Mouse (Mus musculus) granulocyte monocyte progenitor cell, adult 5-6 weeks (primary cell): ENCODE measurements at regions not wholly inside any gene's neighbourhood (a gene's known extent, or its start where the extent isn't known, plus 50 kb on each side); places are given as distances from the start of the nearest gene placed in this dataset.

Experiments
- ATAC-seq: replicated peaks from 2 replicates; pipeline ENCODE4 v1.8.0; 2016; ENCODE audit warnings: mild to moderate bottlenecking, moderate TSS enrichment, inconsistent platforms; ENCODE audit not compliant: poor library complexity, severe bottlenecking

DNA sequence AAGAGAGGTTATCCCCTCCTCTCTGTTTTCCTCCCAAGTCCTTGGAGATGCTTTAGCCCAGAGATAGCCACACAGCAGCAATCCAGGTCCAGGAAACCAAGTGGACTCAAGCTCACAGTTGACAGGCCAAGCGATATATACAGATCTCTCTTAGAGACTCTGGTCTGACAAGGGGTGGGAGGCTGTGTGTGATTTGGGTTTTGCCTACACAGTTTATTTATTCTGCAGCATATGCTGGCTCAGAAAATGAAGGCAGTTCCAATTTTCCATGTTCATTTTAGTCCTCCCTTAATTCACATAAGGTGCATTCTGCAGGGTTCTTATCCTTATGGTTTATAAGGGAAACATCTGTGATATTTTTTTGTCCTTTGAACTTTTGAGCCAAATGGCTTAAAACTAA is 595.0 kb upstream of the Apob start:
- ATAC-seq: no peak

- ATAC-seq: no peak
Measured at GRCm38 (mm10) chr12:7403800-7404199, 573.6 kb upstream of the Apob start.

GRCm38 (mm10) chr12:7411810-7412209 is 565.6 kb upstream of the Apob start:
- no peak for ATAC-seq

DNA sequence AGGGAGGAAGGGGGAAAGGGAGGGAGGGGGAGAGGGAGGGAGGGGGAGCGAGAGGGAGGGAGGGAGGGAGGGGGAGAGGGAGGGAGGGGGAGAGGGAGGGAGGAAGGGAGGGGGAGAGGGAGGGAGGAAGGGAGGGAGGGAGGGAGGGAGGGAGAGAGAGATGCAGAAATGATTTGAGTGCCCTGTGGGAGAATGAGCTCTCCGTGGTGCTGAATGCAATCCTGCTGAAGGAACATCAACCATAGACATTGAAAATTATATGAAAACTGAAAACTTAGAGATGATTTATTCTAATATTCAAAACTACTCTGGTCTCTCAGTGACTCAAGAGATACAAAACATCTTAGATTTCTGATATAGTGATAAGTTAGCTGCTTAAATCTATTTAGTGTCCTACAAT is 557.2 kb upstream of the Apob start:
- no peak for ATAC-seq

DNA sequence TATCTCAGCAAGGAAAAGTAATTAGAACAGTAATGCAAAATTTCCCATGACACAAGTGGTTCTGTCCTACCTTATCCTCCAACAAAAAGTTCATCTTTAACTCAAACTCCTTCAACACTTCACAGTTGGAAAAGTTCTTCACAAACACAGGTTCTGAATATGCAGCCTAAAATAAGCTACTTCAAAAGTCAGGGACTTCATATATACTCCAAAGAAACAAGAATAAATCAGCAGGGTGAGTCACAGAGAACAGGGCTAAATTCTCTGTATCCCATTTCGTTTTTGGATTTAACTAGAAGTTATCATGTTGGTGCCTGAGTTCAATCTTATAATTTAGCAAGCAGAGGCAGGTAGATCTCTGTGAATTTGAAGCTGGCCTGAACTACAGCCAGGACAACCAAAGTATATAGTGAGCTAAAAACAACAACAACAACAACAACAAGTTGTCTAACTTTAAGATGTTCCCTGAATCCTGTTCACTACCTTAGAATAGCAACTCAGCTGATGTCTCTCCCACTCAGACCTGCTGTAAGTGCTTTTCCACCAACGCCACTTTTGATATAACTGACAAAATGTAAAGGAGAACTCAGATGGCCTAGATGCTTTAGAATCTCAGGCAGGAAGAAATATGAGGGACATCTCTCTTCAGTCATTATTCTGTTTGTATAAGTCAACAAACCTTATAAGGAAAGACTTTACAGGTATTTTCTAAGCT is 555.5 kb upstream of the Apob start:
- no peak for ATAC-seq

DNA sequence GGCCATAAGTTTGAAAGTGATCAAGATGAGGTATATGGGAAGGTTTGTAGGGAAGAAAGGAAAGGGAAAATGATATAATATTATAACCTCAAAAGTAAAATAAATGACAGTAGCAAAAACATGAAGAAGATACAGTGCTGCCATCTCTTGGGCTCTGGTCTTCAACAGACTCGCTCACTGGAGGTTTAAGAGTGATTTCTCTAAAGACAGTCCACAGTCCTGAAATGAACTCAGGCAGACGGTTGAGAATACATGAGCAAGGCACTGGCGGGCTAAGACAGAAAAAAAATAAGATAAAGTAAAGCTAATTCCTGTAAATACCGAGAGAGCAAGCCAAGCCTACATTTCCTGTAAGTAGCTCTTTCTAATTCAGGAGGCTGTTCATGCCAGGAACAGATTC is 546.5 kb upstream of the Apob start:
- ATAC-seq: no peak

DNA sequence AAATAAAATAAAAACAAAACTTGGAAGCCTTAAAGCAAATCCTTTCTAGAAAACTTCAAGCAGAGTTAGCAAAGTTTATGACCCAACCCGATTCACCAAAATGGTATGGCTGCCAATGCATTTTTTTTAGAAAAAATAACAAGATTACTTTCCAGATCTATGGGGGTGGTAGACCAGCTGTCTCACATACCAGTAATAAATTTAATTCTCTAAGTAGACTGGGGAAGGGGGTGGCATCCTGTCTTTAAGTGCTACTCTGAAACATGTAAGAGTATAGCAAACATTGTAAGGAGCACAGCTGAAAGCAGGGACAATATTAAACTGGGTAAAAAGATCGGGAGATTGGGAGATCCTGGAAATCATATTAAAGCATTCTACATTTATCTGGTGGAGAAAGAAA is 532.2 kb upstream of the Apob start:
- no peak for ATAC-seq

- ATAC-seq: no peak
Measured at GRCm38 (mm10) chr12:7450506-7450905, 526.9 kb upstream of the Apob start.

- no peak for ATAC-seq
Measured at GRCm38 (mm10) chr12:7457036-7457435, 520.4 kb upstream of the Apob start.

DNA sequence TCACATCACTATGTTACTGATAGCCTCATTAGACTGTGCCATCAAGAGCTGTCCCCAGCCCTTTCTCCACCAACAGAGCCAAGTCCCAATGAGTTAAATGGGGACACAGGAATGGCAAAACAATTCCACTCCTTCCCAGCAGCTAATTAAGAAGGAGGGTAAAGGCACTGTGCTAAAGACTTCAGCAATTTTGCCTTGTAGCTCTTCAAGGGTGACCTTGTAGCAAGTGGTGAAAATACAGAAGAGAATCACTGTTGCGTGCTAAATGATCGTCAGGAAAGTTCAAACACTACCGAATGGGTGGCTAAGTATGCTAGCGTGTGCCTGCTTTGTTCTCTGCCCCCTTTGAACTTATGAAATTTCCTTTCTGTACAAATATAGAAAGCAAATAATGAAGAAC is 519.9 kb upstream of the Apob start:
- ATAC-seq: no peak

DNA sequence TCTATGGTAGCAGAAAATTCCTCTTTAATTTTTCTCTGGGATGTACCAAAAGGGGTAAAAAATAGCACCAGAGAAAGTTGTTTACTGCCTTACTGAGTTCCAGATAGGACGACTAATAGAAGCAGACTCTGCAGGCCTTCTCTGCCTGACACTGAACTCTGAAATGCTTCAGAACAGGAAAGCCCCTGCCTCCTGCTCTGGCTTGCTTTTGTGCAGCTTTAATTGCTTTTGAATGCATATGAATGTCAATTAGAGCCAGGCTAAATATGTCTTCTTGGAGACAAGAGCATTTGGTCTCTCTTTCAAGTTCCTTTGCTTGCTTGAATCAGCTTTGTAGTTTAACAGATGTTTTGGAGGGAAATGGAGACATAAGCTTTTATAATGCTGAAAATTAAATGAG is 512.5 kb upstream of the Apob start:
- ATAC-seq: no peak

DNA sequence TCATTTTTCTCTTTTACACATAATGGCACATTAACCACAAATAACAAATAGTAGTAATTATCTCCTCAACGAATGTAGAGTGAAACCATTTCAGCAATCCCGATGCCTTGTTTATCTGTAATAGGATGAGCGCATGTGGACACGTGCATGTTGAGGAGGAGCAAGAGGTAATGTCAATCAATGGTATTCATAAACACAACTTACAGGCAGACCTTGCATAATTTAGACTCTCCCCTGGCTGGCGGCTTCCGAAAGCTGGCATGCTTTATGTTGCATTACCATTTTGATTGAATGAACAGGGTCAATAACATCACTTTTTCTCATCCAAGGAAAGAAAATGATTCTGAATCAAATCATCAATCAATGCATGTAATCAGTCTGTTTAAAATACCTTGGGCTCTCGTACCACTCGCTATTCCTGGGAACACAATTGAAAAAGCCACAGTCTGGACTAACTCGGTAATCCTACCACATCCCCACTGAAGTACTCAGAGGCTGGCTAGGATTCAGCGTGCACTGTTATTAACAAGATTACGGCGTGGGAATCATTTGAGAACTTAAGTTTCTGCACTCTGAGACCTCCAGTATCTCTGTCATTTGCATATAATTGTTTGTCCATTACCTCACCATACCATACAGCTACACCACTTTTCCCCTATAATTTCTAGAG is 464.7 kb upstream of the Apob start:
- ATAC-seq: no peak

GRCm38 (mm10) chr12:7537389-7537788 is 440.1 kb upstream of the Apob start:
- no peak for ATAC-seq

DNA sequence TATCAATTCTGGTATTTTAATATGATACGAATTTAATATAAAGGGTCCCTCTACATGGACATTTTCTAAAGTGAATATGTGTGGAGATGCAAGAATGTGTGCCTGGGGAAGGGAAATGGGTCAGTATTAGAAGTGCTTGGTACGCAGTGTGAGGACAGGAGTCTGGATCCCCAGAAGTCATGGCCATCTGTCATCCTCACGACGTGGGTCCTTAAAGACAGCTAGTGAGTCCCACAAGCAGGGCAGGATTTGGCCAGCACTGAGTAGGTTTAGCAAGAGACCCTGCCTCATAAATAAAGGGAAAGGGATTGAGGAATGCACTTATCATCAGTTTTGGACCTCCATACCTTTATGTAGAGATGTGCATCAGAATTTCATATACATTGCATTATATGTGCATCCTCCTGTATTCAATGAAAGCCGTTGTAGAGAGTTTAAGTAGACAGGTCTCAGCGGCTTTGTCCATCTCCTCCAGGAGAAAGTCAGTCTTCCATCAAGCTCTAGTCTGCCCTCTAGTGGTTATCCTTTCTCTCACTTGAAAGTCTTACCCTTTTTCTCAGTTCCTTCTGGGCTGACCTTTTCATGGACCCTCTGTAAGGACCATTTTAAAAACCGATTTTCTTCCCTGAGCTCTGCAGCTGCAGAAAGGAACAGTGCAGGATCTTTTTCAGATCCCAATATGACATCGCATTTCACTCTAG is 434.0 kb upstream of the Apob start:
- ATAC-seq: no peak

GRCm38 (mm10) chr12:7548759-7549158 is 428.7 kb upstream of the Apob start:
- no peak for ATAC-seq

DNA sequence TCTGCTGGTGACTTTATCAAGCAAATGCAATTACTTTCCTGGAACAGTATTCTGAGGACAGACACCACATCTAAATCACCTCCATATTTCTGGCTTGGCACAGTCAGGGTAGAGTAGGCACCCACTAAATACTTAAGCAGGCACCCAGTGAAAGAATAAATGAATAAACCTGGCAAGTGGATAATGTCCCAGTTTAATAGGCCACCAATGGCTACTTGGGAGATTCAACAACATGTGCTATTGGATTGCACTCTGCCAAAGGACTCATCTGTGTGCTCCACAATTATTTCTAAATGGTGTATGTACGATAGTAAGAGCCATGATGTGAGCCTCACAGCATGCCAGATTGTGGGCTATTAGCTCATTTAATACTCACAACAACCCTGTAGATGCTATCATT is 417.2 kb upstream of the Apob start:
- ATAC-seq: no peak

DNA sequence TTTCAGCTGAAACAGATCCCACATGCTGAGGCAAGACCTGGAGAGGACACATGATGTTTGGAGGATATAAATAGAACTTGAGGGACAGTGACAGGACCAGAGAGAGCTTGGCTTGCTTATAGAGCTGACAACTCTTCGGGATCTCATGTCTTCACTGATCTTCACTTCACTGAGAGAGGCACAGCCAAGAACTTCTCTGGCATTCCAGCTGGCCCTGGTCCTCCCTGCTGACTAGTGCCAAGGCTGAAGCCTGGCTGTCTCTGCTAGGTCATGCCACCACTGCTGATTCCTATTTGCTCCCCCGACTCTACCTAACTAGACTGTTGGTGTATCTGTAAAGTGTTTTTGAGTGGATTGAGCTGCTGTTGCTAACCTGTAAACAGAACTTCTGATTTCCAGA is 401.4 kb upstream of the Apob start:
- no peak for ATAC-seq

- ATAC-seq: no peak
Measured at GRCm38 (mm10) chr12:7587501-7587900, 389.9 kb upstream of the Apob start.

- ATAC-seq: no peak
Measured at GRCm38 (mm10) chr12:7611272-7612092, 366.0 kb upstream of the Apob start.

- ATAC-seq: no peak
Measured at GRCm38 (mm10) chr12:7636417-7637175, 340.9 kb upstream of the Apob start.
